Mouse (Mus musculus) heart, postnatal 0 days (tissue): ENCODE results near the gene Borcs7.

Source experiments
- CTCF ChIP-seq: IDR thresholded peaks from 2 replicates; pipeline ENCODE4 v1.5.1; 2016; ENCODE audit warnings: antibody characterized with exemption, control low read depth, low read depth
- EP300 ChIP-seq: IDR thresholded peaks from 2 replicates; pipeline ENCODE4 v1.6.1; 2016; ENCODE audit warnings: antibody characterized with exemption, low read depth

DNA sequence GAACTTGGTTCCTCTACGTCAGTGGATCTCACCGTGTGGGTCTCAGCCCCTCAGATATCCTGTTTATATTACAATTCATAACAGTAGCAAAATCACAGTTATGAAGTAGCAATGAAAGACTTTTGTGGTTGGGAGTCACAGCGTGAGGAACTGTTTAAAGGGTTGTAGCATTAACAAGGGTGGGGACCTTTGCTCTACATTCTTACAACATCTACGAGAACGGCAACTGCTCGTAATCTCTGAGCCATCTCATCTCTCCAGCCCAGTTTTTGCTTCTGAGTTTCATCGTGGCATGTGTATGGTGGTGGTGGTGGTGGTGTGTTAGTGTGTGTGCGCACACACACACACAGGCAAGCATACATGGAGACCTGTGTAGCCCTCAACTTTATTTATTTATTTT, 24.5 kb downstream of the Borcs7 start:
- TF ChIP-seq EP300: no peak
- no peak for TF ChIP-seq CTCF
